Mouse (Mus musculus): ENCODE measurements at regions not wholly inside any gene's neighbourhood (a gene's known extent, or its start where the extent isn't known, plus 50 kb on each side); places are given as distances from the start of the nearest gene placed in this dataset.

GRCm38 (mm10) chr11:7531847-7532246 lies 318.1 kb upstream of the Igfbp3 start:
- Histone ChIP-seq H3K4me2 (replicated peaks; ENCODE audit: low read depth) (no peak overlapping the region), H3K27me3 (replicated peaks; ENCODE audit: control insufficient read depth, insufficient read depth, low read length) (no peaks in the 10 kb centered on the region), H3K36me3 (ENCODE audit: control insufficient read depth, insufficient read depth) (no peaks in the 10 kb centered on the region), H3K4me1 (replicated peaks; ENCODE audit: control insufficient read depth, insufficient read depth, low read length) (no peaks in the 10 kb centered on the region), H3K4me3 (ENCODE audit: low read depth, low read length) (no peak overlapping the region), H3K27ac (ENCODE audit: low read depth, low read length) (no peak overlapping the region), H3K9me3 (ENCODE audit: control insufficient read depth) (peaks cover 4% of the 10 kb centered on the region; the same call in 1 of the 2 replicates), H3K9ac (ENCODE audit: low read depth, low read length) (no peak overlapping the region)
- no peak for ATAC-seq
- TF ChIP-seq CTCF (IDR thresholded peaks at IDR 0.05; ENCODE audit: low read depth), result no peak
- WGBS, result 79% methylated on average over 3 of the region's 3 CpGs

- Histone ChIP-seq H3K9ac (ENCODE audit: low read depth, low read length) (no peak overlapping the region), H3K9me3 (ENCODE audit: control insufficient read depth) (no peaks in the 10 kb centered on the region), H3K4me3 (ENCODE audit: low read depth, low read length) (no peak overlapping the region), H3K4me1 (replicated peaks; ENCODE audit: control insufficient read depth, insufficient read depth, low read length) (no peaks in the 10 kb centered on the region), H3K36me3 (ENCODE audit: control insufficient read depth, insufficient read depth) (no peaks in the 10 kb centered on the region), H3K27me3 (replicated peaks; ENCODE audit: control insufficient read depth, insufficient read depth, low read length) (no peaks in the 10 kb centered on the region), H3K4me2 (replicated peaks; ENCODE audit: low read depth) (no peak overlapping the region), H3K27ac (ENCODE audit: low read depth, low read length) (no peak overlapping the region)
- no peak for ATAC-seq
- TF ChIP-seq CTCF (IDR thresholded peaks at IDR 0.05; ENCODE audit: low read depth), result no peak
- WGBS, result 69% methylated on average over 6 of the region's 6 CpGs
These were observed 316.9 kb upstream of the Igfbp3 start for GRCm38 (mm10) chr11:7530482-7531148.

GRCm38 (mm10) chr11:7519556-7519955 lies 305.8 kb upstream of the Igfbp3 start:
- H3K27me3 ChIP-seq (replicated peaks; ENCODE audit: control insufficient read depth, insufficient read depth, low read length), result no peaks in the 10 kb centered on the region
- 69% methylated on average over 2 of the region's 2 CpGs for whole genome bisulfite sequencing
- no peaks in the 10 kb centered on the region for H3K4me1 ChIP-seq (replicated peaks; ENCODE audit: control insufficient read depth, insufficient read depth, low read length)
- H3K36me3 ChIP-seq (ENCODE audit: control insufficient read depth, insufficient read depth), result no peaks in the 10 kb centered on the region
- H3K27ac ChIP-seq (ENCODE audit: low read depth, low read length), result no peak overlapping the region
- no peak overlapping the region for H3K4me3 ChIP-seq (ENCODE audit: low read depth, low read length)
- H3K9me3 ChIP-seq (ENCODE audit: control insufficient read depth), result no peaks in the 10 kb centered on the region
- no peak for TF ChIP-seq CTCF (IDR thresholded peaks at IDR 0.05; ENCODE audit: low read depth)
- H3K4me2 ChIP-seq (replicated peaks; ENCODE audit: low read depth), result no peak overlapping the region
- ATAC-seq, result no peak
- H3K9ac ChIP-seq (ENCODE audit: low read depth, low read length), result no peak overlapping the region

- Histone ChIP-seq H3K4me2 (replicated peaks; ENCODE audit: low read depth) (no peak overlapping the region), H3K4me3 (ENCODE audit: low read depth, low read length) (no peak overlapping the region), H3K9ac (ENCODE audit: low read depth, low read length) (no peak overlapping the region), H3K4me1 (replicated peaks; ENCODE audit: control insufficient read depth, insufficient read depth, low read length) (no peaks in the 10 kb centered on the region), H3K27me3 (replicated peaks; ENCODE audit: control insufficient read depth, insufficient read depth, low read length) (no peaks in the 10 kb centered on the region), H3K36me3 (ENCODE audit: control insufficient read depth, insufficient read depth) (no peaks in the 10 kb centered on the region), H3K27ac (ENCODE audit: low read depth, low read length) (no peak overlapping the region), H3K9me3 (ENCODE audit: control insufficient read depth) (no peaks in the 10 kb centered on the region)
- TF ChIP-seq CTCF (IDR thresholded peaks at IDR 0.05; ENCODE audit: low read depth), result no peak
- WGBS, result 75% methylated on average over 5 of the region's 5 CpGs
- no peak for ATAC-seq
These were observed 295.1 kb upstream of the Igfbp3 start for GRCm38 (mm10) chr11:7508861-7509260.

- H3K27me3 ChIP-seq (replicated peaks; ENCODE audit: control insufficient read depth, insufficient read depth, low read length), result no peaks in the 10 kb centered on the region
- no peaks in the 10 kb centered on the region for H3K9me3 ChIP-seq (ENCODE audit: control insufficient read depth)
- ATAC-seq, result no peak
- no peak overlapping the region for H3K9ac ChIP-seq (ENCODE audit: low read depth, low read length)
- no peaks in the 10 kb centered on the region for H3K4me1 ChIP-seq (replicated peaks; ENCODE audit: control insufficient read depth, insufficient read depth, low read length)
- H3K27ac ChIP-seq (ENCODE audit: low read depth, low read length), result no peak overlapping the region
- WGBS, result 39% methylated on average over 7 of the region's 7 CpGs
- TF ChIP-seq CTCF (IDR thresholded peaks at IDR 0.05; ENCODE audit: low read depth), result no peak
- no peak overlapping the region for H3K4me2 ChIP-seq (replicated peaks; ENCODE audit: low read depth)
- no peaks in the 10 kb centered on the region for H3K36me3 ChIP-seq (ENCODE audit: control insufficient read depth, insufficient read depth)
- no peak overlapping the region for H3K4me3 ChIP-seq (ENCODE audit: low read depth, low read length)
These were observed 292.8 kb upstream of the Igfbp3 start for GRCm38 (mm10) chr11:7506421-7506945.

GRCm38 (mm10) chr11:7504651-7505321 lies 291.1 kb upstream of the Igfbp3 start:
- TF ChIP-seq CTCF (IDR thresholded peaks at IDR 0.05; ENCODE audit: low read depth), result no peak
- 77% methylated on average over 10 of the region's 10 CpGs for WGBS
- H3K27me3 ChIP-seq (replicated peaks; ENCODE audit: control insufficient read depth, insufficient read depth, low read length), result no peaks in the 10 kb centered on the region
- no peak overlapping the region for H3K9ac ChIP-seq (ENCODE audit: low read depth, low read length)
- H3K36me3 ChIP-seq (ENCODE audit: control insufficient read depth, insufficient read depth), result no peaks in the 10 kb centered on the region
- H3K9me3 ChIP-seq (ENCODE audit: control insufficient read depth), result no peaks in the 10 kb centered on the region
- no peak for ATAC-seq
- H3K27ac ChIP-seq (ENCODE audit: low read depth, low read length), result no peak overlapping the region
- no peak overlapping the region for H3K4me3 ChIP-seq (ENCODE audit: low read depth, low read length)
- H3K4me1 ChIP-seq (replicated peaks; ENCODE audit: control insufficient read depth, insufficient read depth, low read length), result no peaks in the 10 kb centered on the region
- no peak overlapping the region for H3K4me2 ChIP-seq (replicated peaks; ENCODE audit: low read depth)
